Mouse (Mus musculus) cerebellum, adult 2 months (tissue): ENCODE measurements around the gene Ntm.

Source experiments
- CTCF ChIP-seq: fragments of 200-500 bp; IDR thresholded peaks from 2 replicates; pipeline ENCODE4 v1.5.1; 2011; ENCODE audit warnings: low read depth, mild to moderate bottlenecking, control low read depth, low read length, moderate library complexity, borderline replicate concordance; ENCODE audit not compliant: insufficient read depth
- POLR2A ChIP-seq: fragments of 200-500 bp; IDR thresholded peaks from 2 replicates; pipeline ENCODE4 v1.6.1; 2011; ENCODE audit warnings: low read length, control low read depth, borderline replicate concordance; ENCODE audit not compliant: insufficient read depth

- TF ChIP-seq POLR2A (no peak), CTCF (peak; percentile 76)
Observed at GRCm38 (mm10) chr9:29409216-29409907, 553.6 kb downstream of the Ntm start.
